Mouse (Mus musculus) midbrain, embryonic 15.5 days (tissue): ENCODE measurements at regions not wholly inside any gene's neighbourhood (a gene's known extent, or its start where the extent isn't known, plus 50 kb on each side); places are given as distances from the start of the nearest gene placed in this dataset.
"Not testable (repeated sequence)": the region's sequence is repeated elsewhere in the genome, so short reads cannot be mapped to it uniquely, and the experiment has no call there.

Experiments used
- ATAC-seq: fragments of 200-750 bp; cut with Nextera tagmentation; replicated peaks from 2 replicates; pipeline ENCODE4 v1.8.0; 2017; ENCODE audit warnings: moderate TSS enrichment
- H3K27ac ChIP-seq: fragments of 300-500 bp; sonication (generic); 2 replicates; pipeline ENCODE4 v1.5.1; 2015; ENCODE audit warnings: mild to moderate bottlenecking, inconsistent platforms
- H3K27me3 ChIP-seq: fragments of 300-500 bp; sonication (generic); replicated peaks from 2 replicates; pipeline ENCODE4 v1.6.1; 2015; ENCODE audit warnings: inconsistent platforms
- H3K36me3 ChIP-seq: fragments of 300-500 bp; sonication (generic); replicated peaks from 2 replicates; pipeline ENCODE4 v1.6.1; 2015; ENCODE audit warnings: inconsistent platforms
- H3K4me1 ChIP-seq: fragments of 300-500 bp; sonication (generic); 2 replicates; pipeline ENCODE4 v1.6.1; 2015; ENCODE audit warnings: inconsistent platforms
- H3K4me2 ChIP-seq: fragments of 300-500 bp; sonication (generic); 2 replicates; pipeline ENCODE4 v1.6.1; 2015; ENCODE audit warnings: inconsistent platforms, mild to moderate bottlenecking, moderate library complexity
- H3K4me3 ChIP-seq: fragments of 300-500 bp; sonication (generic); 2 replicates; pipeline ENCODE4 v1.5.1; 2015; ENCODE audit warnings: mild to moderate bottlenecking, inconsistent platforms
- H3K9ac ChIP-seq: fragments of 300-500 bp; sonication (generic); 2 replicates; pipeline ENCODE4 v1.6.1; 2015; ENCODE audit warnings: mild to moderate bottlenecking, inconsistent platforms
- H3K9me3 ChIP-seq: fragments of 300-500 bp; sonication (generic); 2 replicates; pipeline ENCODE4 v1.6.1; 2016; ENCODE audit warnings: inconsistent platforms
- WGBS: fragments of 180-500 bp; shearing (Covaris S2); methylation state at CpG from one replicate; pipeline ENCODE4 v1.1.7; 2015; ENCODE audit warnings: mixed read lengths; 5-methylcytosine and 5-hydroxymethylcytosine counted together

- Histone ChIP-seq H3K27me3 (no peaks in the 10 kb centered on the region), H3K4me3 (peak overlapping the region; percentile 43), H3K9ac (peak overlapping the region; percentile 55), H3K27ac (peak overlapping the region; percentile 85), H3K9me3 (no peaks in the 10 kb centered on the region), H3K4me2 (peak overlapping the region; percentile 81), H3K36me3 (no peaks in the 10 kb centered on the region), H3K4me1 (peaks cover 37% of the 10 kb centered on the region)
- ATAC-seq: peak; percentile 77
- 0% methylated on average over 5 of the region's 5 CpGs for WGBS
Measured at GRCm38 (mm10) chr17:9168411-9168810, 180.3 kb downstream of the 1700010I14Rik start.

- H3K27me3 ChIP-seq: no peaks in the 10 kb centered on the region
- peak overlapping the region; percentile 44 for H3K4me2 ChIP-seq
- H3K36me3 ChIP-seq: no peaks in the 10 kb centered on the region
- no peak for ATAC-seq
- H3K9ac ChIP-seq: no peak overlapping the region
- peak overlapping the region; percentile 58 for H3K27ac ChIP-seq
- H3K4me3 ChIP-seq: peak overlapping the region; percentile 13; the same call in 1 of the 2 replicates
- H3K4me1 ChIP-seq: peaks cover 37% of the 10 kb centered on the region
- no peaks in the 10 kb centered on the region for H3K9me3 ChIP-seq
- WGBS: 8% methylated on average over 11 of the region's 11 CpGs
Measured at GRCm38 (mm10) chr17:9169371-9169770, 181.2 kb downstream of the 1700010I14Rik start.

- Histone ChIP-seq H3K4me1 (no peaks in the 10 kb centered on the region), H3K9ac (no peak overlapping the region), H3K9me3 (no peaks in the 10 kb centered on the region), H3K27ac (no peak overlapping the region), H3K4me3 (no peak overlapping the region), H3K36me3 (no peaks in the 10 kb centered on the region), H3K4me2 (no peak overlapping the region), H3K27me3 (no peaks in the 10 kb centered on the region)
- WGBS: 84% methylated on average over 5 of the region's 5 CpGs
- no peak for ATAC-seq
Measured at GRCm38 (mm10) chr17:9197160-9197559, 209.0 kb downstream of the 1700010I14Rik start.

- WGBS: 89% methylated on average over 7 of the region's 7 CpGs
- no peak for ATAC-seq
Measured at GRCm38 (mm10) chr17:9200386-9200785, 212.3 kb downstream of the 1700010I14Rik start.

GRCm38 (mm10) chr17:9202496-9202895 lies 214.4 kb downstream of the 1700010I14Rik start:
- Histone ChIP-seq H3K9ac (no peak overlapping the region), H3K9me3 (no peaks in the 10 kb centered on the region), H3K4me1 (no peaks in the 10 kb centered on the region), H3K4me3 (no peak overlapping the region), H3K36me3 (no peaks in the 10 kb centered on the region), H3K4me2 (no peak overlapping the region), H3K27ac (no peak overlapping the region), H3K27me3 (no peaks in the 10 kb centered on the region)
- ATAC-seq: no peak
- WGBS: 5% methylated on average over 2 of the region's 2 CpGs

More at GRCm38 (mm10) chr17:9200386-9200785, 212.3 kb downstream of the 1700010I14Rik start:
- H3K4me2 ChIP-seq: no peak overlapping the region
- H3K9me3 ChIP-seq: no peaks in the 10 kb centered on the region
- no peak overlapping the region for H3K4me3 ChIP-seq
- H3K9ac ChIP-seq: no peak overlapping the region
- no peaks in the 10 kb centered on the region for H3K4me1 ChIP-seq
- H3K27me3 ChIP-seq: no peaks in the 10 kb centered on the region
- H3K27ac ChIP-seq: no peak overlapping the region
- H3K36me3 ChIP-seq: no peaks in the 10 kb centered on the region

- H3K36me3 ChIP-seq: no peaks in the 10 kb centered on the region
- no peaks in the 10 kb centered on the region for H3K9me3 ChIP-seq
- no peak overlapping the region for H3K27ac ChIP-seq
- H3K4me3 ChIP-seq: no peak overlapping the region
- no peak for ATAC-seq
- no peaks in the 10 kb centered on the region for H3K27me3 ChIP-seq
- WGBS: 78% methylated on average over 2 of the region's 2 CpGs
- H3K9ac ChIP-seq: no peak overlapping the region
- no peak overlapping the region for H3K4me2 ChIP-seq
- no peaks in the 10 kb centered on the region for H3K4me1 ChIP-seq
Measured at GRCm38 (mm10) chr17:9210626-9211025, 211.2 kb upstream of the Gm17728 start.

- WGBS: 73% methylated on average over 4 of the region's 4 CpGs
- ATAC-seq: no peak
- Histone ChIP-seq H3K4me3 (no peak overlapping the region), H3K9me3 (no peaks in the 10 kb centered on the region), H3K9ac (no peak overlapping the region), H3K4me1 (no peaks in the 10 kb centered on the region), H3K27me3 (no peaks in the 10 kb centered on the region), H3K36me3 (no peaks in the 10 kb centered on the region), H3K27ac (no peak overlapping the region), H3K4me2 (no peak overlapping the region)
Measured at GRCm38 (mm10) chr17:9223097-9223496, 198.8 kb upstream of the Gm17728 start.

- H3K27me3 ChIP-seq: no peaks in the 10 kb centered on the region
- no peaks in the 10 kb centered on the region for H3K4me1 ChIP-seq
- H3K9me3 ChIP-seq: no peaks in the 10 kb centered on the region
- ATAC-seq: no peak
- no peak overlapping the region for H3K4me2 ChIP-seq
- H3K4me3 ChIP-seq: no peak overlapping the region
- H3K9ac ChIP-seq: no peak overlapping the region
- 61% methylated on average over 10 of the region's 10 CpGs for WGBS
- H3K36me3 ChIP-seq: no peaks in the 10 kb centered on the region
- no peak overlapping the region for H3K27ac ChIP-seq
Measured at GRCm38 (mm10) chr17:9227872-9228575, 193.8 kb upstream of the Gm17728 start.

GRCm38 (mm10) chr17:9235141-9235571 lies 186.7 kb upstream of the Gm17728 start:
- no peak for ATAC-seq
- Histone ChIP-seq H3K4me1 (no peaks in the 10 kb centered on the region), H3K4me2 (no peak overlapping the region), H3K4me3 (no peak overlapping the region), H3K9me3 (no peaks in the 10 kb centered on the region), H3K36me3 (no peaks in the 10 kb centered on the region), H3K27me3 (no peaks in the 10 kb centered on the region), H3K27ac (no peak overlapping the region), H3K9ac (no peak overlapping the region)
- WGBS: 89% methylated on average over 6 of the region's 6 CpGs

GRCm38 (mm10) chr17:9258646-9259170 lies 163.2 kb upstream of the Gm17728 start:
- Histone ChIP-seq H3K9me3 (peaks cover 5% of the 10 kb centered on the region; the same call in 1 of the 2 replicates), H3K4me2 (no peak overlapping the region), H3K4me1 (no peaks in the 10 kb centered on the region), H3K4me3 (no peak overlapping the region), H3K9ac (no peak overlapping the region), H3K36me3 (no peaks in the 10 kb centered on the region), H3K27ac (no peak overlapping the region), H3K27me3 (no peaks in the 10 kb centered on the region)
- WGBS: 60% methylated on average over 5 of the region's 5 CpGs
- no peak for ATAC-seq

GRCm38 (mm10) chr17:9268776-9269175 lies 153.1 kb upstream of the Gm17728 start:
- WGBS: 55% methylated on average over 3 of the region's 3 CpGs
- H3K4me3 ChIP-seq: no peak overlapping the region
- H3K9ac ChIP-seq: no peak overlapping the region
- no peaks in the 10 kb centered on the region for H3K9me3 ChIP-seq
- no peak for ATAC-seq
- no peak overlapping the region for H3K27ac ChIP-seq
- H3K27me3 ChIP-seq: no peaks in the 10 kb centered on the region
- no peaks in the 10 kb centered on the region for H3K4me1 ChIP-seq
- H3K4me2 ChIP-seq: no peak overlapping the region
- no peaks in the 10 kb centered on the region for H3K36me3 ChIP-seq

GRCm38 (mm10) chr17:9278046-9278445 lies 143.8 kb upstream of the Gm17728 start:
- H3K4me1 ChIP-seq, H3K36me3 ChIP-seq, H3K9ac ChIP-seq, ATAC-seq, H3K4me2 ChIP-seq, H3K27ac ChIP-seq, H3K9me3 ChIP-seq, H3K27me3 ChIP-seq, H3K4me3 ChIP-seq: not testable (repeated sequence)
- WGBS: 29% methylated on average over 3 of the region's 3 CpGs

- Histone ChIP-seq H3K4me2 (no peak overlapping the region; the same call in 1 of the 2 replicates), H3K4me1 (peaks cover 9% of the 10 kb centered on the region; the same call in 1 of the 2 replicates), H3K4me3 (no peak overlapping the region), H3K27ac (peak overlapping the region; percentile 44), H3K9ac (no peak overlapping the region), H3K9me3 (no peaks in the 10 kb centered on the region), H3K36me3 (no peaks in the 10 kb centered on the region), H3K27me3 (no peaks in the 10 kb centered on the region)
- no peak for ATAC-seq
- 30% methylated on average over 7 of the region's 7 CpGs for WGBS
Measured at GRCm38 (mm10) chr17:9279481-9279880, 142.4 kb upstream of the Gm17728 start.
